Mouse (Mus musculus) thymus, adult 2 months (tissue): ENCODE results near the gene Gm11554.

Experiments used
- CTCF ChIP-seq: fragments of 200-500 bp; IDR thresholded peaks from 2 replicates; pipeline ENCODE4 v1.5.1; 2012; ENCODE audit warnings: mild to moderate bottlenecking, control low read depth, low read length, moderate library complexity, borderline replicate concordance; ENCODE audit not compliant: control insufficient read depth, poor library complexity, insufficient read depth; ENCODE audit errors: extremely low read depth
- POLR2A ChIP-seq: fragments of 200-500 bp; IDR thresholded peaks from 2 replicates; pipeline ENCODE4 v1.6.1; 2012; ENCODE audit warnings: mild to moderate bottlenecking, low read length, control low read depth, moderate library complexity; ENCODE audit not compliant: control insufficient read depth, poor library complexity, insufficient read depth; ENCODE audit errors: extremely low read depth

DNA sequence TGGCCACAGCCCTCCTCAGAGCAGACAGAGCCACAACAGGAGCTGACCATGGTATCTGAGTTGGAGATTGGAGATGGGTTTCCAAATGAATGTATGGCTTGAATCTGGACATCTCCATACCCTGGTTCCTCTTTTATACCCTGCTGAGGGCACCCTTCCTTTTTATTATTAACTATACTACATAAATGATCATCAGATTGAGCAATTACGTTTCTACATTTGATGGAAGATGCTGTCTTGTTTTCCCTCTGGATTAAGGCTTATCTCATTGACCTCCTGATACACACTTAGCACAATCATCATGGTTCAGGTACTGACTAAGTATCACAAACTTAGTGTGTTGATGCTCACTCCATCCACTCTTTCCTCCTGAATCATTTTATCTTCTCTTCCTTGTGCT, 33.7 kb upstream of the Gm11554 start, which contains the start of gene 2300003K06Rik:
- TF ChIP-seq CTCF: no peak
- TF ChIP-seq POLR2A: no peak
